Mouse (Mus musculus) forebrain, embryonic 12.5 days (tissue): Measurements from ENCODE around the gene Kcnj4. TPM values are rescaled to one million over a fixed set of nuclear protein-coding genes. Genes with fewer than 3 reads are reported as not detected.

Experiments used
- microRNA-seq: library from miRNA; unstranded; fragments of <30 nt; microRNA quantifications from one replicate; pipeline ENCODE4, GENCODE M21; 2017
- polyA plus RNA-seq: library from polyadenylated mRNA; unstranded; fragments of >200 nt; fragmentation: Nextera tagmentation; extraction: Ambion mirVana; gene quantifications from 2 replicates; pipeline ENCODE4 v1.2.1, GENCODE M21; 2016

Kcnj4 gene
- polyA plus RNA-seq, 1 experiment from 2014 or later, result not detected

Small RNA genes within 50 kb of the gene (microRNA-seq; reads per million reads assigned to microRNA genes)
- gene Gm44302, result not detected

Other genes with a start within 250 kb of the Kcnj4 start
- 0.96 and 1.4 TPM in 2 replicates for gene Baiap2l2, start 219.7 kb downstream of the Kcnj4 start, polyA plus RNA-seq
- 30.1 and 30.8 TPM in 2 replicates for gene Pla2g6, start 176.9 kb downstream of the Kcnj4 start, polyA plus RNA-seq
- gene Maff, start 158.6 kb downstream of the Kcnj4 start, polyA plus RNA-seq, result 1.2 and 2.0 TPM in 2 replicates
- 41.3 and 43.6 TPM in 2 replicates for gene Tmem184b, start 101.7 kb downstream of the Kcnj4 start, polyA plus RNA-seq
- 245 and 267 TPM in 2 replicates for gene Csnk1e, start 49.7 kb downstream of the Kcnj4 start, polyA plus RNA-seq
- 12.8 and 15.3 TPM in 2 replicates for gene Kdelr3, start 11.2 kb upstream of the Kcnj4 start, polyA plus RNA-seq
- gene Ddx17, start 41.5 kb upstream of the Kcnj4 start, polyA plus RNA-seq, result 76.2 and 77.5 TPM in 2 replicates
- 1.4 and 1.8 TPM in 2 replicates for gene Dmc1, start 99.9 kb upstream of the Kcnj4 start, polyA plus RNA-seq
- gene Fam227a, start 153.7 kb upstream of the Kcnj4 start, polyA plus RNA-seq, result 5.1 and 5.4 TPM in 2 replicates
- gene Cby1, start 154.0 kb upstream of the Kcnj4 start, polyA plus RNA-seq, result 89.3 and 90.6 TPM in 2 replicates
- 266 and 274 TPM in 2 replicates for gene Tomm22, start 165.6 kb upstream of the Kcnj4 start, polyA plus RNA-seq
- gene Josd1, start 182.7 kb upstream of the Kcnj4 start, polyA plus RNA-seq, result 24.1 and 24.5 TPM in 2 replicates
- 51.5 and 55.7 TPM in 2 replicates for gene Gtpbp1, start 185.6 kb upstream of the Kcnj4 start, polyA plus RNA-seq
- 6.2 and 8.6 TPM in 2 replicates for gene Sun2, start 237.3 kb upstream of the Kcnj4 start, polyA plus RNA-seq